ENCODE assay signal across 21 mouse cellular contexts in the genomic region with DNA sequence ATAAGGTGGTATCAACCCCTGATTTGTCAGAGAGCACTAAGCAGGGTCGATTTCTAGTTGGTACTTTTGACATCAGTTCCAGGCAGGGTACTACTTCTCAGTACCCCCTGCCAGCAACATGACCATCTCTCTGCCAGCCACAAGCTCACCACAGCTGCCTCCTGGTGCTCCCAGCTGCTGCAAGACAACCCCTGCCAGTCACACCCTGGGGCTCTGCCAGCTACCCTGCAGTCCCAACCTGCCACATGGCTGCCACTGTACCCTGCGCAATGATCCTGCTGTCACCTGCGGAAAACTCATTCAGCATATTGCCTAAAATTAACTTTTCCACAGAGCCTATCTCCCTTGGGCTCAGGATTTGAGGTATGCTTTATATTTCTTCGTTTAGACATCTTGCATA.
A peak's percentile ranks its signal among the peaks of the same experiment; 100 is the strongest.
DNase-seq lines count a peak whose midpoint lies in the region; ATAC-seq and TF ChIP-seq lines count a peak whose summit lies in the region.
"Had no signal": no experiment of that assay in that cellular context is flagged by ENCODE, and none has a peak within 500 bp of the region (broad histone marks: within the 10 kb centered on the region; RNA-seq: fewer than 3 reads in every experiment).

No protein-coding gene starts in this region.

- H3K27me3 ChIP-seq in forebrain, embryonic 15.5 days = no peaks in the 10 kb centered on the region
- H3K27me3 ChIP-seq in forebrain, embryonic 11.5 days (ENCODE audit: control insufficient read depth, insufficient read depth, low read length) = no peaks in the 10 kb centered on the region
- no peaks in the 10 kb centered on the region for H3K27me3 ChIP-seq in midbrain, postnatal 0 days (ENCODE audit: insufficient read depth, low read length)
- H3K27me3 ChIP-seq in midbrain, embryonic 13.5 days = no peaks in the 10 kb centered on the region
- no peaks in the 10 kb centered on the region for H3K27me3 ChIP-seq in hindbrain, embryonic 16.5 days (replicated peaks; ENCODE audit: control insufficient read depth, insufficient read depth, low read length)
- H3K27me3 ChIP-seq: embryonic facial prominence, embryonic 12.5 days; liver, embryonic 12.5 days; lung, embryonic 15.5 days; megakaryocyte, embryonic 14.5 days; neural tube, embryonic 13.5 days had no signal

- no peak overlapping the region for H3K27ac ChIP-seq in forebrain, embryonic 15.5 days (replicated peaks)
- H3K27ac ChIP-seq in forebrain, embryonic 11.5 days (ENCODE audit: low read depth, low read length) = no peak overlapping the region
- H3K27ac ChIP-seq in midbrain, postnatal 0 days (ENCODE audit: low read depth, low read length) = no peak overlapping the region
- no peak overlapping the region for H3K27ac ChIP-seq in midbrain, embryonic 13.5 days
- no peak overlapping the region for H3K27ac ChIP-seq in hindbrain, embryonic 16.5 days (ENCODE audit: low read depth, low read length)
- H3K27ac ChIP-seq: embryonic facial prominence, embryonic 12.5 days; heart, embryonic 10.5 days; liver, embryonic 12.5 days; lung, embryonic 15.5 days; neural tube, embryonic 13.5 days; stomach, postnatal 0 days had no signal

- H3K36me3 ChIP-seq in forebrain, embryonic 15.5 days = no peaks in the 10 kb centered on the region
- no peaks in the 10 kb centered on the region for H3K36me3 ChIP-seq in forebrain, embryonic 11.5 days (ENCODE audit: control insufficient read depth, insufficient read depth, low read length)
- no peaks in the 10 kb centered on the region for H3K36me3 ChIP-seq in midbrain, postnatal 0 days (ENCODE audit: insufficient read depth, low read length)
- H3K36me3 ChIP-seq in midbrain, embryonic 13.5 days = no peaks in the 10 kb centered on the region
- H3K36me3 ChIP-seq in hindbrain, embryonic 16.5 days (ENCODE audit: control insufficient read depth, insufficient read depth, low read length) = no peaks in the 10 kb centered on the region
- H3K36me3 ChIP-seq: embryonic facial prominence, embryonic 12.5 days; heart, embryonic 10.5 days; liver, embryonic 12.5 days; lung, embryonic 15.5 days; neural tube, embryonic 13.5 days had no signal

- DNase-seq in forebrain, embryonic 11.5 days (ENCODE audit: low spot score) = no peak
- peak; percentile 42 for DNase-seq in midbrain, postnatal 0 days (ENCODE audit: low spot score)
- peak; percentile 38 to 76 for DNase-seq in cerebellum, postnatal 4 days (ENCODE audit: low spot score in 2 of 2)
- DNase-seq in urinary bladder, postnatal 4 days (ENCODE audit: low spot score in 2 of 2) = no peak
- no peak for DNase-seq in right cerebral cortex, postnatal 14 days
- DNase-seq: kidney, adult 11 months; kidney, postnatal 10 days; layer of hippocampus, adult 9-11 months; retina, postnatal 1 day; thymus, postnatal 25 days had no signal

- no peak for TF ChIP-seq CTCF in midbrain, postnatal 0 days (IDR thresholded peaks at IDR 0.05)

- H3K9ac ChIP-seq in forebrain, embryonic 15.5 days (replicated peaks) = no peak overlapping the region
- H3K9ac ChIP-seq in forebrain, embryonic 11.5 days (ENCODE audit: low read length) = no peak overlapping the region
- no peak overlapping the region for H3K9ac ChIP-seq in midbrain, postnatal 0 days (replicated peaks; ENCODE audit: low read length, poor library complexity, severe bottlenecking)
- no peak overlapping the region for H3K9ac ChIP-seq in midbrain, embryonic 13.5 days (replicated peaks)
- no peak overlapping the region for H3K9ac ChIP-seq in hindbrain, embryonic 16.5 days (ENCODE audit: low read depth, low read length)
- H3K9ac ChIP-seq: embryonic facial prominence, embryonic 12.5 days; liver, embryonic 12.5 days; lung, embryonic 15.5 days; neural tube, embryonic 13.5 days had no signal

- no peak overlapping the region for H3K4me3 ChIP-seq in forebrain, embryonic 15.5 days
- H3K4me3 ChIP-seq in forebrain, embryonic 11.5 days (ENCODE audit: low read depth, low read length) = no peak overlapping the region
- no peak overlapping the region for H3K4me3 ChIP-seq in midbrain, postnatal 0 days (ENCODE audit: low read depth, low read length)
- no peak overlapping the region for H3K4me3 ChIP-seq in midbrain, embryonic 13.5 days (replicated peaks)
- no peak overlapping the region for H3K4me3 ChIP-seq in hindbrain, embryonic 16.5 days (ENCODE audit: low read length)
- H3K4me3 ChIP-seq: embryonic facial prominence, embryonic 12.5 days; heart, embryonic 10.5 days; liver, embryonic 12.5 days; lung, embryonic 15.5 days; megakaryocyte, embryonic 14.5 days; neural tube, embryonic 13.5 days had no signal

- peak; percentile 60 for ATAC-seq in forebrain, embryonic 15.5 days (replicated peaks)
- no peak for ATAC-seq in forebrain, embryonic 11.5 days (replicated peaks; ENCODE audit: low FRiP score)
- ATAC-seq in midbrain, postnatal 0 days (ENCODE audit: low FRiP score) = peak; percentile 44; the same call in 1 of the 2 replicates
- no peak for ATAC-seq in midbrain, embryonic 13.5 days
- ATAC-seq in hindbrain, embryonic 16.5 days = peak; percentile 80; the same call in 1 of the 2 replicates
- ATAC-seq: CD4-positive, CD25-positive, alpha-beta regulatory T cell, adult 4 months; liver, embryonic 12.5 days had no signal

- H3K9me3 ChIP-seq in forebrain, embryonic 15.5 days = no peaks in the 10 kb centered on the region
- H3K9me3 ChIP-seq in forebrain, embryonic 11.5 days (ENCODE audit: control insufficient read depth, low read length) = no peaks in the 10 kb centered on the region
- no peaks in the 10 kb centered on the region for H3K9me3 ChIP-seq in midbrain, postnatal 0 days (ENCODE audit: low read length)
- no peaks in the 10 kb centered on the region for H3K9me3 ChIP-seq in midbrain, embryonic 13.5 days
- H3K9me3 ChIP-seq in hindbrain, embryonic 16.5 days (ENCODE audit: control insufficient read depth, low read length) = no peaks in the 10 kb centered on the region
- H3K9me3 ChIP-seq: embryonic facial prominence, embryonic 12.5 days; heart, embryonic 10.5 days; liver, embryonic 12.5 days; lung, embryonic 15.5 days; neural tube, embryonic 13.5 days had no signal

- no peaks in the 10 kb centered on the region for H3K4me1 ChIP-seq in forebrain, embryonic 15.5 days
- H3K4me1 ChIP-seq in forebrain, embryonic 11.5 days (replicated peaks; ENCODE audit: control insufficient read depth, insufficient read depth, low read length) = no peaks in the 10 kb centered on the region
- H3K4me1 ChIP-seq in midbrain, postnatal 0 days (ENCODE audit: insufficient read depth, low read length) = no peaks in the 10 kb centered on the region
- H3K4me1 ChIP-seq in midbrain, embryonic 13.5 days (replicated peaks) = no peaks in the 10 kb centered on the region
- H3K4me1 ChIP-seq in hindbrain, embryonic 16.5 days (ENCODE audit: control insufficient read depth, insufficient read depth, low read depth, low read length) = no peaks in the 10 kb centered on the region
- H3K4me1 ChIP-seq: embryonic facial prominence, embryonic 12.5 days; heart, embryonic 10.5 days; liver, embryonic 12.5 days; lung, embryonic 15.5 days; megakaryocyte, embryonic 14.5 days; neural tube, embryonic 13.5 days had no signal

- no peak overlapping the region for H3K4me2 ChIP-seq in forebrain, embryonic 15.5 days (replicated peaks)
- no peak overlapping the region for H3K4me2 ChIP-seq in forebrain, embryonic 11.5 days (ENCODE audit: low read depth, low read length, severe bottlenecking)
- no peak overlapping the region for H3K4me2 ChIP-seq in midbrain, postnatal 0 days (ENCODE audit: low read depth, low read length, poor library complexity, severe bottlenecking)
- H3K4me2 ChIP-seq in midbrain, embryonic 13.5 days (replicated peaks) = no peak overlapping the region
- no peak overlapping the region for H3K4me2 ChIP-seq in hindbrain, embryonic 16.5 days (ENCODE audit: low read length)
- H3K4me2 ChIP-seq: embryonic facial prominence, embryonic 12.5 days; liver, embryonic 12.5 days; lung, embryonic 15.5 days; neural tube, embryonic 13.5 days had no signal

- WGBS in forebrain, embryonic 15.5 days = 74% methylated on average over 4 of the region's 4 CpGs
- WGBS in forebrain, embryonic 11.5 days = 81% methylated on average over 4 of the region's 4 CpGs
- WGBS in midbrain, postnatal 0 days = 78% methylated on average over 4 of the region's 4 CpGs
- 84% methylated on average over 4 of the region's 4 CpGs for WGBS in midbrain, embryonic 13.5 days
- whole genome bisulfite sequencing in hindbrain, embryonic 16.5 days = 66% methylated on average over 4 of the region's 4 CpGs

Comparison
In these comparisons a context has a peak if more than half of its experiments do, and no peak if none do; other contexts are left out.
1. ATAC-seq: peak in forebrain, embryonic 15.5 days (single experiment), midbrain, postnatal 0 days (single experiment) and hindbrain, embryonic 16.5 days (single experiment); none in forebrain, embryonic 11.5 days (single experiment) and midbrain, embryonic 13.5 days (single experiment).
2. DNase-seq: peak in midbrain, postnatal 0 days (single experiment) and cerebellum, postnatal 4 days (2 of 2); none in forebrain, embryonic 11.5 days (single experiment), urinary bladder, postnatal 4 days (0 of 2) and right cerebral cortex, postnatal 14 days (single experiment).